Mouse (Mus musculus) CH12.LX (cell line): ENCODE results near the gene Creg2. TPM values are rescaled to one million over a fixed set of nuclear protein-coding genes. Genes with fewer than 3 reads are reported as not detected.

Experiments used
- DNase-seq: peaks from one replicate; pipeline ENCODE4 v3.0.0-alpha.2; 2013; ENCODE audit errors: extremely low read depth
- H3K27ac ChIP-seq: 2 replicates; pipeline ENCODE4 v1.5.1; 2012; ENCODE audit warnings: low read depth, mild to moderate bottlenecking, control low read depth, moderate library complexity; ENCODE audit not compliant: insufficient read depth
- H3K27me3 ChIP-seq: replicated peaks from 2 replicates; pipeline ENCODE3; 2012; ENCODE audit warnings: inconsistent platforms
- H3K36me3 ChIP-seq, 2 experiments: replicated peaks in 1 of 2; 2 replicates each; pipeline versions ENCODE3 to v1.6.1; 2012; ENCODE audit warnings: inconsistent platforms in 1 of 2, low read length in 1 of 2, mild to moderate bottlenecking in 1 of 2, mixed read lengths in 1 of 2, moderate library complexity in 1 of 2; ENCODE audit not compliant: control insufficient read depth in 1 of 2, insufficient read depth in 1 of 2
- H3K4me1 ChIP-seq, 2 experiments: 2 replicates each; pipeline ENCODE4 v1.6.1; 2012; ENCODE audit warnings: inconsistent platforms in 1 of 2, moderate library complexity in 1 of 2; ENCODE audit not compliant: insufficient read depth in 2 of 2, control insufficient read depth in 1 of 2
- H3K4me2 ChIP-seq: 2 replicates; pipeline ENCODE4 v1.6.1; 2012; ENCODE audit warnings: low read depth, mild to moderate bottlenecking, control low read depth; ENCODE audit not compliant: poor library complexity, insufficient read depth, severe bottlenecking
- H3K4me3 ChIP-seq, 3 experiments: fragments of 150-350 bp in 1 of 3; sonication (generic) in 1 of 3; replicated peaks in 1 of 3; 2 replicates each; pipeline versions ENCODE3 to v1.5.1; 2011 to 2012; ENCODE audit warnings: low read depth in 2 of 3, low read length in 2 of 3, mild to moderate bottlenecking in 2 of 3, moderate library complexity in 2 of 3, control low read depth in 1 of 3, improper control_type of control experiment in 1 of 3, inconsistent platforms in 1 of 3, mixed read lengths in 1 of 3; ENCODE audit not compliant: poor library complexity in 1 of 3
- H3K79me2 ChIP-seq: replicated peaks from 2 replicates; pipeline ENCODE4 v1.6.1; 2012; ENCODE audit warnings: mild to moderate bottlenecking, moderate library complexity; ENCODE audit not compliant: control insufficient read depth, poor library complexity, insufficient read depth, severe bottlenecking; ENCODE audit errors: extremely low read depth
- H3K9ac ChIP-seq: 2 replicates; pipeline ENCODE4 v1.6.1; 2012; ENCODE audit warnings: low read depth, mild to moderate bottlenecking, control low read depth, moderate library complexity; ENCODE audit not compliant: insufficient read depth
- H3K9me3 ChIP-seq: replicated peaks from 2 replicates; pipeline ENCODE3; 2012; ENCODE audit warnings: low read length, inconsistent platforms, mixed read lengths
- CHD1 ChIP-seq: IDR thresholded peaks from 2 replicates; pipeline ENCODE4 v1.6.1; 2012; ENCODE audit warnings: low read depth, low read length, improper control_type of control experiment, inconsistent platforms
- CHD2 ChIP-seq: IDR thresholded peaks from 2 replicates; pipeline ENCODE4 v1.6.1; 2011; ENCODE audit warnings: low read length, improper control_type of control experiment
- EP300 ChIP-seq: IDR thresholded peaks from 2 replicates; pipeline ENCODE4 v1.6.1; 2011; ENCODE audit warnings: low read length, improper control_type of control experiment
- HCFC1 ChIP-seq: IDR thresholded peaks from 2 replicates; pipeline ENCODE4 v1.6.1; 2012; ENCODE audit warnings: low read depth, mild to moderate bottlenecking, inconsistent platforms, low read length, improper control_type of control experiment
- IRF4 ChIP-seq: IDR thresholded peaks from 2 replicates; pipeline ENCODE4 v1.6.1; 2014; ENCODE audit warnings: low read depth, mild to moderate bottlenecking, inconsistent platforms, low read length, improper control_type of control experiment
- JUN ChIP-seq: IDR thresholded peaks from 2 replicates; pipeline ENCODE4 v1.6.1; 2011; ENCODE audit warnings: low read depth, mild to moderate bottlenecking, low read length, improper control_type of control experiment, moderate library complexity; ENCODE audit not compliant: insufficient read depth
- KAT2A ChIP-seq: IDR thresholded peaks from 2 replicates; pipeline ENCODE4 v1.6.1; 2012; ENCODE audit warnings: low read length, improper control_type of control experiment, inconsistent platforms; ENCODE audit not compliant: insufficient replicate concordance
- MAZ ChIP-seq: IDR thresholded peaks from 2 replicates; pipeline ENCODE4 v1.6.1; 2012; ENCODE audit warnings: low read depth, mild to moderate bottlenecking, inconsistent platforms, low read length, improper control_type of control experiment, moderate library complexity
- MXI1 ChIP-seq: IDR thresholded peaks from 2 replicates; pipeline ENCODE4 v1.6.1; 2011; ENCODE audit warnings: mild to moderate bottlenecking, low read depth, low read length, improper control_type of control experiment
- NRF1 ChIP-seq: IDR thresholded peaks from 2 replicates; pipeline ENCODE4 v1.6.1; 2014; ENCODE audit warnings: low read depth, mild to moderate bottlenecking, inconsistent platforms, low read length, improper control_type of control experiment, moderate library complexity
- POLR2A ChIP-seq: IDR thresholded peaks from 2 replicates; pipeline ENCODE4 v1.6.1; 2011; ENCODE audit warnings: low read depth, mild to moderate bottlenecking, improper control_type of control experiment, low read length
- RAD21 ChIP-seq: IDR thresholded peaks from 2 replicates; pipeline ENCODE4 v1.6.1; 2011; ENCODE audit warnings: low read depth, mild to moderate bottlenecking, low read length, improper control_type of control experiment, moderate library complexity
- RCOR1 ChIP-seq: conservative IDR thresholded peaks from 2 replicates; pipeline ENCODE4 v1.6.1; 2012; ENCODE audit warnings: low read depth, mild to moderate bottlenecking, inconsistent platforms, low read length, improper control_type of control experiment
- SIN3A ChIP-seq: IDR thresholded peaks from 2 replicates; pipeline ENCODE4 v1.6.1; 2012; ENCODE audit warnings: low read length, improper control_type of control experiment, inconsistent platforms
- UBTF ChIP-seq: IDR thresholded peaks from 2 replicates; pipeline ENCODE4 v1.6.1; 2012; ENCODE audit warnings: low read depth, mild to moderate bottlenecking, inconsistent platforms, low read length, improper control_type of control experiment, moderate library complexity
- USF1 ChIP-seq: IDR thresholded peaks from 2 replicates; pipeline ENCODE4 v1.6.1; 2014; ENCODE audit warnings: low read depth, mild to moderate bottlenecking, inconsistent platforms, low read length, improper control_type of control experiment
- USF2 ChIP-seq: conservative IDR thresholded peaks from 2 replicates; pipeline ENCODE4 v1.6.1; 2011; ENCODE audit warnings: low read depth, low read length, improper control_type of control experiment
- ZNF384 ChIP-seq: IDR thresholded peaks from 2 replicates; pipeline ENCODE4 v1.6.1; 2012; ENCODE audit warnings: low read depth, low read length, improper control_type of control experiment, inconsistent platforms
- dilution Hi-C: fragments of 300-500 bp; cut with MboI; formaldehyde crosslinking; loops from 2 replicates; pipeline ENCODE4 v1.14.3; 2020; ENCODE audit warnings: low sequenced_read_pairs; ENCODE audit not compliant: extremely low pct_unique_long_range_greater_than_20kb, extremely low pct_ligation_motif_present
- in situ Hi-C: fragments of 300-500 bp; cut with MboI; formaldehyde crosslinking; loops from 3 replicates; pipeline ENCODE4 v1.14.3; 2019; ENCODE audit warnings: low sequenced_read_pairs, low pct_ligation_motif_present, low pct_unique_long_range_greater_than_20kb, mixed read lengths
- polyA plus RNA-seq: library from polyadenylated mRNA; unstranded; fragments of >175 nt; gene quantifications from 2 replicates; pipeline ENCODE4 v1.2.1, GENCODE M21; 2012; ENCODE audit warnings: low read depth; ENCODE audit not compliant: insufficient read length
- total RNA-seq, 2 experiments: library from RNA; depleted of rRNA; stranded (reverse); fragments of 300-350 nt in 1 of 2; fragments of >200 nt in 1 of 2; gene quantifications; 2 replicates each; pipeline ENCODE4 v1.2.3; 2012 to 2014

The Creg2 gene
- total and polyA plus RNA-seq, 3 experiments, result not detected

GRCm38 (mm10) chr1:39628606-39629005 lies 22.7 kb downstream of the Creg2 start:
- no peak overlapping the region for H3K9ac ChIP-seq
- no peaks in the 10 kb centered on the region for H3K79me2 ChIP-seq
- in situ Hi-C loops (no loop called here), dilution Hi-C loops (no loop called here)
- H3K27me3 ChIP-seq, result peaks cover 3% of the 10 kb centered on the region
- H3K4me1 ChIP-seq, result peaks cover 2 to 4% of the 10 kb centered on the region in 2 experiments; a peak in 2 of 4 replicates
- H3K4me3 ChIP-seq, result no peak overlapping the region
- TF ChIP-seq NRF1 (no peak), IRF4 (no peak), POLR2A (no peak), CHD2 (no peak), HCFC1 (no peak), RCOR1 (no peak), USF1 (no peak), USF2 (no peak), ZNF384 (no peak), RAD21 (no peak), JUN (no peak), EP300 (no peak), KAT2A (no peak), CHD1 (no peak), MAZ (no peak)
- no peak overlapping the region for H3K27ac ChIP-seq
- no peak for DNase-seq
- H3K4me2 ChIP-seq, result no peak overlapping the region
- no peaks in the 10 kb centered on the region for H3K9me3 ChIP-seq
- H3K36me3 ChIP-seq, result no peaks in the 10 kb centered on the region

DNA sequence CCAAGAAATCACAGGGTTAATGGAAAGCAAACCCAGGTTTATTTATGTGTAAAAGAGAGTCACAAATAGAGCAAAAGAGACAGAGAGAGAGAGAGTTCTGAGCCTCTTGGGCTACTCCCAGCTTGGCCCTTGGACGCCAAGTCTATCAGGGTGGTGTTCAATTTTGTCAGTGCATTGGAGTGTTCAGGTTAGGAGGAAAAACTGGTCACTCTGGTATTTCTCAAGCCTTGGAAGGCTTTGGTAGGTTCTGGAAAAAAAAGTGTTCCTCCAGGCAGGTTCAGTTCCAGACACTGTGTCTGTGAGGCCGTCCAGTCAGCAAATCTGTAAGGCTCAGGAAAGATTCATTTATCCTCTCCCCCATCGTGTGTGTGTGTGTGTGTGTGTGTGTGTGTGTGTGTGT lies 25.8 kb downstream of the Creg2 start:
- no peaks in the 10 kb centered on the region for H3K36me3 ChIP-seq
- in situ Hi-C loops (no loop called here), dilution Hi-C loops (no loop called here)
- no peak overlapping the region for H3K4me2 ChIP-seq
- H3K79me2 ChIP-seq, result no peaks in the 10 kb centered on the region
- H3K27ac ChIP-seq, result no peak overlapping the region
- DNase-seq, result no peak
- TF ChIP-seq RCOR1, result no peak
- no peak for TF ChIP-seq MXI1
- TF ChIP-seq HCFC1, result no peak
- no peak for TF ChIP-seq UBTF
- no peak for TF ChIP-seq SIN3A
- TF ChIP-seq KAT2A, result no peak
- H3K9ac ChIP-seq, result no peak overlapping the region
- H3K4me1 ChIP-seq, result peaks cover 9 to 12% of the 10 kb centered on the region in 2 experiments; a peak in 3 of 4 replicates
- no peak overlapping the region for H3K4me3 ChIP-seq
- peaks cover 3% of the 10 kb centered on the region for H3K27me3 ChIP-seq
- H3K9me3 ChIP-seq, result no peaks in the 10 kb centered on the region
